Mouse (Mus musculus) embryo, embryonic 10 days (tissue): Measurements from ENCODE around the gene Fam71f1.
A peak's percentile ranks its signal among the peaks of the same experiment; 100 is the strongest.
"Not testable (repeated sequence)": the region's sequence is repeated elsewhere in the genome, so short reads cannot be mapped to it uniquely, and the experiment has no call there.

Experiments used
- DNase-seq: peaks from one replicate; pipeline ENCODE4 v3.0.0-alpha.2; 2015; ENCODE audit warnings: low spot score

Gene Fam71f1

GRCm38 (mm10) chr6:29326961-29327360, 8.0 kb downstream of the Fam71f1 start:
- no peak for DNase-seq

- DNase-seq, result no peak
These were observed 10.6 kb downstream of the Fam71f1 start for GRCm38 (mm10) chr6:29329514-29329913.

- not testable (repeated sequence) for DNase-seq
These were observed 27.6 kb downstream of the Fam71f1 start for GRCm38 (mm10) chr6:29346512-29346911.

- DNase-seq, result no peak
These were observed 28.2 kb downstream of the Fam71f1 start for GRCm38 (mm10) chr6:29347189-29347588.

- peak; percentile 100 for DNase-seq
These were observed 28.9 kb downstream of the Fam71f1 start, which contains the start of gene Calu for GRCm38 (mm10) chr6:29347665-29348370. Calu (plus strand) TSS chr6:29348069.

- DNase-seq, result no peak
These were observed 29.4 kb downstream of the Fam71f1 start for GRCm38 (mm10) chr6:29348371-29348724.

GRCm38 (mm10) chr6:29351613-29352012, 32.7 kb downstream of the Fam71f1 start:
- no peak for DNase-seq

- DNase-seq, result no peak
These were observed 33.9 kb downstream of the Fam71f1 start for GRCm38 (mm10) chr6:29352816-29353215.

- no peak for DNase-seq
These were observed 40.4 kb downstream of the Fam71f1 start for GRCm38 (mm10) chr6:29359386-29359785.

- no peak for DNase-seq
These were observed 41.3 kb downstream of the Fam71f1 start for GRCm38 (mm10) chr6:29360211-29360610.

GRCm38 (mm10) chr6:29362246-29363128, 43.5 kb downstream of the Fam71f1 start:
- no peak for DNase-seq

- DNase-seq, result no peak
These were observed 44.2 kb downstream of the Fam71f1 start for GRCm38 (mm10) chr6:29363129-29363515.

GRCm38 (mm10) chr6:29365277-29365676, 46.3 kb downstream of the Fam71f1 start:
- no peak for DNase-seq

- no peak for DNase-seq
These were observed 58.4 kb downstream of the Fam71f1 start for GRCm38 (mm10) chr6:29377386-29377785.

- DNase-seq, result no peak
These were observed 59.7 kb downstream of the Fam71f1 start for GRCm38 (mm10) chr6:29378678-29379077.

GRCm38 (mm10) chr6:29379954-29380353, 61.0 kb downstream of the Fam71f1 start:
- DNase-seq, result no peak

GRCm38 (mm10) chr6:29382442-29382841, 63.5 kb downstream of the Fam71f1 start:
- no peak for DNase-seq
